Mouse (Mus musculus): ENCODE measurements around the gene Got1.
"Not testable (repeated sequence)": the region's sequence is repeated elsewhere in the genome, so short reads cannot be mapped to it uniquely, and the experiment has no call there.

DNA sequence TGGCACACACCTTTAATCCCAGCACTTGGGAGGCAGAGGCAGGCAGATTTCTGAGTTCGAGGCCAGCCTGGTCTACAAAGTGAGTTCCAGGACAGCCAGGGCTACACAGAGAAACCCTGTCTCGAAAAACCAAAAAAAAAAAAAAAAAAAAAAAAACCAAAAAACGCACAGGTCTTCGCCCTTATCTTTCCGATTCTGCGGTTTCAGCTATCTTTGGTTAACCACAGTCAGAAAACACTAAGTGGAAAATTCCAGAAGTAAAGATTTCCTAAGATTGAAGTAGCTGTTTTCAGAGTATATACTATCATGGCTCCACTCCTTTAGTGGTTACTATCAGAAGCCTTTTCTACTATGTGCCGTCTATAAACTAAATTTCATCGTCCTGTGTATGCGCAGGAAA, 20.8 kb downstream of the Got1 start:
- TF ChIP-seq POLR2A (IDR thresholded peaks at IDR 0.05; ENCODE audit: low read depth, low read length); CTCF (IDR thresholded peaks at IDR 0.05; ENCODE audit: borderline replicate concordance, insufficient read depth, low read length): not testable (repeated sequence)

Measured in embryonic fibroblast, embryonic 13.5 days (primary cell).